In the genomic region with DNA sequence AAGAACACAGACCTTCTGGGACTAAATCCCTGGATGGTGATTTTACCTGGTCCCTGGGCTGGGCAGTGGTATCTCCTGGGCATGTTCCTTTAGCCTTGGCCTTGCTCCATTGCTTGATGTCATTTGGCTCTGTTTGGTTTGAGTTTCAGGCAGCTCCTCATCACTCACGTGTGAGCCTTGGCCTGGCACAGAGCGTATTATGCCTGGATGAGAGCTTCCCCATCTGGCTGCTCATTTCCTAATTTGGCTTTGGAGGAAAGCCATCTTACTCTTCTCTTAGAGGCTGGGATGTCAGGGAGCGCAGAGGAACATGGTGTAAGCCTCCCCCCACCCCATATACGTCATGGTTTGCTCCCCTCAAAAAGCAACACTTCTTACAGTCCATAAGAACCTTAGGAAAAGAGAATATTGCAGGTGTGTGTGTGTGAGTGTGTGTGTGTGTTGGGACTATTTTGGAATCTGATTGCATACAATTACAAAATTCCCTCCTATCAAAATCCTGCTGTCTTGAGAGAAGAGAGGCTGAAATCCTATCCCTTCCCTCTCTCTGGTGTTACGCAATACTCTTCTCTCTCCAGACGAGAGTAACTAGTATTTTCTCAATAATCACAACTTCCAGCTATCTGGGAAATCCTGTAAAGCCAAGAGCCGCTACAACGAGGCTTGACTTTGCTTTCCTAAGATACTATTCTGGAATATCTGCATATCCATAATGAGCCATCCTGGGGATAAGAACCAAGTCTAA, we compare ENCODE assay signal across 10 mouse cellular contexts.
DNase-seq lines count a peak whose midpoint lies in the region; ATAC-seq and TF ChIP-seq lines count a peak whose summit lies in the region.
"Had no signal": no experiment of that assay in that cellular context is flagged by ENCODE, and none has a peak within 500 bp of the region (broad histone marks: within the 10 kb centered on the region; RNA-seq: fewer than 3 reads in every experiment).

No protein-coding gene starts in this region.

- H3K27ac ChIP-seq in hindbrain, embryonic 15.5 days (replicated peaks) = peak overlapping the region; percentile 32
- H3K27ac ChIP-seq in hindbrain, embryonic 11.5 days (ENCODE audit: low read depth, low read length) = no peak overlapping the region
- H3K27ac ChIP-seq in cerebellum, adult 2 months (ENCODE audit: insufficient read depth, low read length) = no peak overlapping the region
- H3K27ac ChIP-seq: limb, embryonic 12.5 days; midbrain, embryonic 12.5 days had no signal

- no peak overlapping the region for H3K9ac ChIP-seq in hindbrain, embryonic 15.5 days
- no peak overlapping the region for H3K9ac ChIP-seq in hindbrain, embryonic 11.5 days (ENCODE audit: low read depth, low read length)
- H3K9ac ChIP-seq: limb, embryonic 12.5 days; midbrain, embryonic 12.5 days had no signal

- no peaks in the 10 kb centered on the region for H3K9me3 ChIP-seq in hindbrain, embryonic 15.5 days
- no peaks in the 10 kb centered on the region for H3K9me3 ChIP-seq in hindbrain, embryonic 11.5 days (ENCODE audit: control insufficient read depth, low read length)
- H3K9me3 ChIP-seq: limb, embryonic 12.5 days; midbrain, embryonic 12.5 days had no signal

- H3K4me3 ChIP-seq in hindbrain, embryonic 15.5 days = no peak overlapping the region
- H3K4me3 ChIP-seq in hindbrain, embryonic 11.5 days (ENCODE audit: low read depth, low read length) = no peak overlapping the region
- no peak overlapping the region for H3K4me3 ChIP-seq in cerebellum, adult 2 months (replicated peaks; ENCODE audit: insufficient read depth, low read depth, low read length)
- H3K4me3 ChIP-seq: limb, embryonic 12.5 days; midbrain, embryonic 12.5 days had no signal

- no peak for TF ChIP-seq POLR2A in cerebellum, adult 2 months (IDR thresholded peaks at IDR 0.05; ENCODE audit: borderline replicate concordance, insufficient read depth, low read length)

- 0 out of 2 replicates have a peak, but pooled peaks cover 2% of the 10 kb centered on the region for H3K36me3 ChIP-seq in hindbrain, embryonic 15.5 days
- no peaks in the 10 kb centered on the region for H3K36me3 ChIP-seq in hindbrain, embryonic 11.5 days (ENCODE audit: control insufficient read depth, insufficient read depth, low read length)
- H3K36me3 ChIP-seq: limb, embryonic 12.5 days had no signal

- peak; percentile 78 for ATAC-seq in hindbrain, embryonic 15.5 days (ENCODE audit: low FRiP score, low read depth)
- no peak for ATAC-seq in hindbrain, embryonic 11.5 days (ENCODE audit: low FRiP score)

- no peaks in the 10 kb centered on the region for H3K27me3 ChIP-seq in hindbrain, embryonic 15.5 days
- no peaks in the 10 kb centered on the region for H3K27me3 ChIP-seq in hindbrain, embryonic 11.5 days (ENCODE audit: control insufficient read depth, insufficient read depth, low read length)
- H3K27me3 ChIP-seq in cerebellum, adult 2 months (ENCODE audit: control insufficient read depth, insufficient read depth, low read length) = no peaks in the 10 kb centered on the region
- H3K27me3 ChIP-seq: limb, embryonic 12.5 days; midbrain, embryonic 12.5 days had no signal

- no peak for DNase-seq in hindbrain, embryonic 11.5 days (ENCODE audit: low spot score)
- peak; percentile 76 to 90 for DNase-seq in cerebellum, adult 2 months
- peak; percentile 62 to 71 for DNase-seq in layer of hippocampus, adult 8-10 months (ENCODE audit: low spot score in 2 of 2)
- peak; percentile 24 for DNase-seq in retina, postnatal 7 days (ENCODE audit: low read depth, low spot score)
- no peak for DNase-seq in c-Kit-positive CD71-positive TER-119-positive erythroid progenitor cells, embryonic 14.5 days (ENCODE audit: low spot score)
- DNase-seq in embryo, embryonic 9.5 days (ENCODE audit: extremely low spot score) = no peak
- DNase-seq in kidney, adult 9 months = no peak

- H3K4me1 ChIP-seq in hindbrain, embryonic 15.5 days (replicated peaks) = peaks cover 30% of the 10 kb centered on the region
- no peaks in the 10 kb centered on the region for H3K4me1 ChIP-seq in hindbrain, embryonic 11.5 days (replicated peaks; ENCODE audit: control insufficient read depth, insufficient read depth, low read length)
- peaks cover 16% of the 10 kb centered on the region for H3K4me1 ChIP-seq in cerebellum, adult 2 months (ENCODE audit: control insufficient read depth, insufficient read depth, low read length)
- H3K4me1 ChIP-seq: limb, embryonic 12.5 days had no signal

- WGBS in hindbrain, embryonic 15.5 days = 67% methylated on average over 8 of the region's 8 CpGs
- 88% methylated on average over 8 of the region's 8 CpGs for WGBS in hindbrain, embryonic 11.5 days
- 19% methylated on average over 8 of the region's 8 CpGs for WGBS in cerebellum, adult 2 months

- H3K4me2 ChIP-seq in hindbrain, embryonic 15.5 days = no peak overlapping the region
- no peak overlapping the region for H3K4me2 ChIP-seq in hindbrain, embryonic 11.5 days (replicated peaks; ENCODE audit: low read depth, low read length)
- H3K4me2 ChIP-seq: limb, embryonic 12.5 days; midbrain, embryonic 12.5 days had no signal

- TF ChIP-seq CTCF in cerebellum, adult 2 months (IDR thresholded peaks at IDR 0.05; ENCODE audit: borderline replicate concordance, insufficient read depth, low read depth, low read length) = no peak

Comparison
In these comparisons a context has a peak if more than half of its experiments do, and no peak if none do; other contexts are left out.
1. DNase-seq: peak in cerebellum, adult 2 months (2 of 2), layer of hippocampus, adult 8-10 months (2 of 2) and retina, postnatal 7 days (single experiment); none in hindbrain, embryonic 11.5 days (single experiment), c-Kit-positive CD71-positive TER-119-positive erythroid progenitor cells, embryonic 14.5 days (single experiment), embryo, embryonic 9.5 days (single experiment) and kidney, adult 9 months (single experiment).